Mouse (Mus musculus) heart, embryonic 15.5 days (tissue): ENCODE measurements around the gene Map3k1. TPM values are rescaled to one million over a fixed set of nuclear protein-coding genes. Genes with fewer than 3 reads are reported as not detected.

ENCODE experiments used
- ATAC-seq: fragments of 200-750 bp; cut with Nextera tagmentation; replicated peaks from 2 replicates; pipeline ENCODE4 v1.8.0; 2017; ENCODE audit warnings: low read depth, moderate TSS enrichment; ENCODE audit not compliant: insufficient number of reproducible peaks, insufficient read depth, low FRiP score
- H3K27ac ChIP-seq: fragments of 300-500 bp; sonication (generic); 2 replicates; pipeline ENCODE4 v1.5.1; 2015; ENCODE audit warnings: mild to moderate bottlenecking, inconsistent platforms
- H3K27me3 ChIP-seq: fragments of 300-500 bp; sonication (generic); 2 replicates; pipeline ENCODE4 v1.6.1; 2015; ENCODE audit warnings: inconsistent platforms
- H3K36me3 ChIP-seq: fragments of 300-500 bp; sonication (generic); 2 replicates; pipeline ENCODE4 v1.6.1; 2015; ENCODE audit warnings: mild to moderate bottlenecking, inconsistent platforms
- H3K4me1 ChIP-seq: fragments of 300-500 bp; sonication (generic); replicated peaks from 2 replicates; pipeline ENCODE4 v1.6.1; 2015; ENCODE audit warnings: inconsistent platforms
- H3K4me2 ChIP-seq: fragments of 300-500 bp; sonication (generic); 2 replicates; pipeline ENCODE4 v1.6.1; 2015; ENCODE audit warnings: inconsistent platforms, mild to moderate bottlenecking, moderate library complexity
- H3K4me3 ChIP-seq: fragments of 300-500 bp; sonication (generic); 2 replicates; pipeline ENCODE4 v1.5.1; 2015; ENCODE audit warnings: mild to moderate bottlenecking, inconsistent platforms
- H3K9ac ChIP-seq: fragments of 300-500 bp; sonication (generic); 2 replicates; pipeline ENCODE4 v1.6.1; 2015; ENCODE audit warnings: mild to moderate bottlenecking, inconsistent platforms
- H3K9me3 ChIP-seq: fragments of 300-500 bp; sonication (generic); replicated peaks from 2 replicates; pipeline ENCODE4 v1.6.1; 2016; ENCODE audit warnings: inconsistent platforms
- WGBS: fragments of 180-500 bp; shearing (Covaris S2); methylation state at CpG from one replicate; pipeline ENCODE4 v1.1.7; 2015; ENCODE audit warnings: mixed read lengths; 5-methylcytosine and 5-hydroxymethylcytosine counted together
- polyA plus RNA-seq: library from polyadenylated mRNA; unstranded; fragments of >200 nt; fragmentation: Nextera tagmentation; extraction: Ambion mirVana; gene quantifications from 2 replicates; pipeline ENCODE4 v1.2.1, GENCODE M21; 2015

Map3k1 gene
- polyA plus RNA-seq, 1 experiment from 2014 or later, result 11.7 TPM

DNA sequence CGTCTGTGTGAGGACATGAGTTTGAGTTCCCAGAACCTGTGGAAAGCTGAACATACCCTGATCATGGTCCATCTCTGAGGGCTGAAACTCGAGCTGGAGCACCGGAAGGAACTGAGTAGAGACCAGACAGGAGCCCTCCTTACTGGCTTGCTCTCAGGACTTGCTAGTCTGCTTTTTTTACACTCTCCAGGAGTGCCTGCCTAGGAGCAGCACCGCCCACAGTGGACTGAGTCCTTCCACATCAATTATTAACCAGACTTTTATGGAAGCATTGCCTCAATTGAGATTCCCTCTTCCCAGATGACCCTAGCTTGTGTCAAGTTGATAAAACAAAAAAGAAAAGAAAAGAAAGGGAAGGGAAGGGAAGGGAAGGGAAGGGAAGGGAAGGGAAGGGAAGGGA, 18.7 kb upstream of the Map3k1 start:
- no peaks in the 10 kb centered on the region for H3K27me3 ChIP-seq
- ATAC-seq, result no peak
- H3K4me2 ChIP-seq, result no peak overlapping the region
- no peaks in the 10 kb centered on the region for H3K9me3 ChIP-seq
- H3K4me1 ChIP-seq, result no peaks in the 10 kb centered on the region
- no peak overlapping the region for H3K9ac ChIP-seq
- H3K27ac ChIP-seq, result no peak overlapping the region
- no peaks in the 10 kb centered on the region for H3K36me3 ChIP-seq
- WGBS, result 81% methylated on average over 4 of the region's 4 CpGs
- H3K4me3 ChIP-seq, result no peak overlapping the region

DNA sequence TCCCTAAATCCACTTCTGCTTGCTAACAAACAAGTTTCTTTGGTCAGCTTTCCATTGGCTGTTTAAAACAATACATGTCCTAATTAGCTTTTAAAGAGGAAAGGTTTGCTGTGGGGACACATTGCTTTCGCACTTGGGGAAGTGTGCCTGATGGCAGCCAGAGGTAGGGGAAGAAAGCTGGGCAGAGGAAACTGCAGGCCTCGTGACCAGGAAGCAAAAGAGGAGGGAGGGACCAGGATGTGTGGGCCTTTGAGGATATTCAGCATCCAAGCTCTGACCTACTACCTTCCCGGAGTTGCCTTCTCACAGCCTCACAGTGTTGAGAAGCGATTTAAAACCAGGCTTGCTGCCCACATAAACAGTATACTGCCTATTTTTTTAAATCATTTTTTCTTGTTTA, 15.4 kb upstream of the Map3k1 start:
- no peaks in the 10 kb centered on the region for H3K4me1 ChIP-seq
- no peak overlapping the region for H3K4me3 ChIP-seq
- H3K4me2 ChIP-seq, result no peak overlapping the region
- H3K9me3 ChIP-seq, result no peaks in the 10 kb centered on the region
- H3K36me3 ChIP-seq, result no peaks in the 10 kb centered on the region
- H3K27me3 ChIP-seq, result no peaks in the 10 kb centered on the region
- no peak overlapping the region for H3K27ac ChIP-seq
- no peak for ATAC-seq
- WGBS, result 63% methylated on average over 4 of the region's 4 CpGs
- no peak overlapping the region for H3K9ac ChIP-seq

DNA sequence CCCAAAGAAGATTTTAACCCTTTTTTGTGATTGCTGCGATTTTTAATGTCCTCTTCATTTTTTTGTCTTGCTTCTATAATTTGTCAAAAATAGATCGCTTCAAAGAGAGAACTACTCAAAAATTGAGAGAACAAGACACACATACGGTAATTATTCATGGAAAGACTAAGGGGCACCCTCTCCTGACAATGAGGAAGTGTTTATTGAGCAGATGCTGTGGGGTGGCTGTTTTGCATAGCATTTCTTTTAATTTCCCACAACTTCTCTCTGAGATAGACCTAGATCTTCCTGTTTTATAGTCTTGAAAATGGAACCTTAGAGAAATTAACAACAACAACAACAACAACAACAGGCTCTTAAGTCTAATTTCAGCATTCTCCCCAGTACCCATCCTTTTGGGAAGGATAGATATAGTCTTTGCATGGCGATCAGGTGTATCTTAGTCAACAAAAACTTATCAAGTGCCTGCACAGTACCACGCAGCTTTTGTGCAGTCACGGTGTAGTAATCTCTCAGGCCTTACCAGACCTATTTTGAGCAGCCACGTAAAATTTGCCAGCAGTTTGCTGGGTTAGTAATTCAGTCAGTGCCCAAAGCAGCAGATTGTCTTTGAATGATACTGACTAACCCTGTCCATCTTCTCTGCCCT, 13.1 kb upstream of the Map3k1 start:
- 70% methylated on average over 7 of the region's 7 CpGs for WGBS
- H3K36me3 ChIP-seq, result no peaks in the 10 kb centered on the region
- H3K9ac ChIP-seq, result no peak overlapping the region
- H3K4me3 ChIP-seq, result no peak overlapping the region
- H3K27me3 ChIP-seq, result no peaks in the 10 kb centered on the region
- H3K4me2 ChIP-seq, result no peak overlapping the region
- H3K27ac ChIP-seq, result no peak overlapping the region
- no peak for ATAC-seq
- H3K9me3 ChIP-seq, result no peaks in the 10 kb centered on the region
- no peaks in the 10 kb centered on the region for H3K4me1 ChIP-seq

DNA sequence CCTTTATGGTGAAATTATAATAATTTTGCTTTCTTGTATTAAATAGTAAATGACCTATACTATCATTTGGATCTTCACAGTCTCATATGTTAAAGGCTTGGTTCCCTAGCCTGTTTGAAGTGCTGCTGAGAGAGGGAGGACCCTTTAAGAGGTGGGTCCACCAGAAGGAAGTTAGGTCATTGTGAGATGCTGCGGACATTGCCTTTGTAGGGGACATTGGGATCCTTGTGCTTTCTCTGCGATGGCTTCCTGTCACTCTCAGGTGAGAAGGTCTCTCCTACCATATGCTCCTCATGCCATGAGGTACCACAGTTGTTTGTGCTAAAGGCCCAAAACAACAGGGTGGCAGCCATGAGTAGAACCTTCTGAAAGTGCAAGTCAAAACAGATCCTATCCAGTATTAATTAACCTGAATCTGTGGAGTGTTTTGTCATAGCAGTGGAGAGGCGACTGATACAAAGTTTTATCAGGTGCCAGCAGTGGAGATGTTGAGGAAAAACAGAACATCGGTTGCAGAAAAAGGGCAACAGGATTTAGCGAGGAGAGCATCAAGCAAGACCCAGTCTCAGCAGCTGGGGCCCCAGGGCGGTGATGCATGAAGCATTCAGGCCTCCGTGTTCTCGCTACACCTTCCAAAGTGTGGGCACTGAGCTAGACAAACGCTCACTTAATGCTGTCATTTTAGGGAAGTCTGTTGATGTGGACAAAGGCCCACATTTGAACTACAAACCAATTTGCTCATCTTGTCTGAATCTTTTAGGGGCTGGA, 11.0 kb upstream of the Map3k1 start:
- no peak overlapping the region for H3K4me3 ChIP-seq
- WGBS, result 77% methylated on average over 9 of the region's 9 CpGs
- no peak overlapping the region for H3K9ac ChIP-seq
- no peaks in the 10 kb centered on the region for H3K27me3 ChIP-seq
- no peaks in the 10 kb centered on the region for H3K9me3 ChIP-seq
- H3K4me1 ChIP-seq, result no peaks in the 10 kb centered on the region
- no peak for ATAC-seq
- H3K4me2 ChIP-seq, result no peak overlapping the region
- H3K27ac ChIP-seq, result no peak overlapping the region
- no peaks in the 10 kb centered on the region for H3K36me3 ChIP-seq

DNA sequence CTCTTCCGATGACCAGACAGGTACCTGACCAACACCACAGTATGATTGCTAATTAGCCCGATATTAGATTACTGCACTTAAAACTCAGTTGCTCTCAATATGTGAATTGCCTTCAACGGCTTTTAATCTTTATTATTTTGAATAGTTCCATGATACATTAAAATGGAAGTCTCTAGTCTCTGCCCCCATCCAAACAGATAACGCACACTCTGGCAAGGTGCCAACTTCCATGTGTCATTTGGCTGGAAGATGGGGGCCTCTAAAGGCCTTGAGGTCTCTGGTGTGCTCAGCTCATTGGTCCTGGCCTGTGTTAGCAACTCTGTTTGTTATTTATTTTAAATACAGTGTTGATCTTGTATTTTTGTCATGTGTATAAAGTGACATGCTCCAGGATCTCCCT, 10.3 kb upstream of the Map3k1 start:
- no peak overlapping the region for H3K4me3 ChIP-seq
- no peaks in the 10 kb centered on the region for H3K4me1 ChIP-seq
- H3K9me3 ChIP-seq, result no peaks in the 10 kb centered on the region
- H3K27me3 ChIP-seq, result no peaks in the 10 kb centered on the region
- ATAC-seq, result no peak
- no peak overlapping the region for H3K9ac ChIP-seq
- no peak overlapping the region for H3K4me2 ChIP-seq
- no peak overlapping the region for H3K27ac ChIP-seq
- 67% methylated on average over 4 of the region's 4 CpGs for WGBS
- H3K36me3 ChIP-seq, result no peaks in the 10 kb centered on the region

DNA sequence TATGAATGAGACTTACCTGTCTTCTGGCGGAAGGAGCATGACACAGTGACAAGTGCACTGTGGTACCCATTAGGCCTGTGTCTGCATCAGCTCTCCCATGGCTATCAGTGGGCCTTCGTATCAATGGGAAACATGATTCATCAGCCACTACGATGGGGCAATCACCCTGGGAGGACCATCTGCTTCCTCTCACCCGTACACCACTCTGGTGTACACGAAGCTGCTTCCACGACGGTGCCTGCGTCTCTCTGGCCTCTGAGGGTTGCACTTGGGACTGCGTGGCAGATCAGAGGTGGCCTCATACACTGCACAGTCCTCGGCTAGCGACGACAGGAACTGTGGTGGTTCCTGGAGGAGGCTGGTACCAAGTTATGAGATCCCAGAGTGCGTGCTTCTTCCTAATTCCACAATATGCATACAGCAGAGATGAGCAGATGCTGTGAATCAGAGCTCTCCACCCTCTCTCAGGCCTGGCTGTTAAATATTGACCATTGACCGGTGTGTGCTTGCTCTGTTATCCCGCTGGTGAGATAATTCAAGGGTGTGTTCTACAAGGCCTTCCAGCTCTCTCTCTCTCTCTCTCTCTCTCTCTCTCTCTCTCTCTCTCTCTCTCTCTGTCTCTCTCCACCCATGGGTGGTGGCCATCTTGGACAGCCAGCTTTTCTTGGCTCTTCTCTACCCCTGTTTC, 9.6 kb upstream of the Map3k1 start:
- Histone ChIP-seq H3K36me3 (no peaks in the 10 kb centered on the region), H3K27me3 (no peaks in the 10 kb centered on the region), H3K4me1 (no peaks in the 10 kb centered on the region), H3K4me2 (no peak overlapping the region), H3K9me3 (no peaks in the 10 kb centered on the region), H3K9ac (no peak overlapping the region), H3K27ac (no peak overlapping the region), H3K4me3 (no peak overlapping the region)
- 64% methylated on average over 15 of the region's 15 CpGs for WGBS
- ATAC-seq, result no peak

DNA sequence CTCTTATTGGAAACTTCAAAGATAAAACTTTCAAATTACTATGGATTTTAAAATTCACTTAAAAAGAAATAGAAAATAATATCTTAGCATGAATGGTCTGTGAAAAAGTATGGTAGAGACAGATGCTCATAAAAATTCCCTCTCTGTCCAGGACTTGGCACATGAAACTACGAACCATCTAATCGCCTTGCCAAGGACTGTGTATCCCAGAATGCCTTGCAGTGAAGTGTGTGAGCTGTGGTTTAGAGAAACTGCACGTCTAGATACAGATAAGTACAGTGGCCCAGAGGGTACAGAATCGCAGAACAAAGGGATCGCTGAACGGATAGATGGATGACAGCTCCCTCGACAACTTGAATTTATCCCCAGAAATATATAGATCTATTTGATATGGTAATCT, 9.0 kb upstream of the Map3k1 start:
- no peaks in the 10 kb centered on the region for H3K4me1 ChIP-seq
- H3K4me2 ChIP-seq, result no peak overlapping the region
- ATAC-seq, result no peak
- H3K36me3 ChIP-seq, result no peaks in the 10 kb centered on the region
- no peak overlapping the region for H3K9ac ChIP-seq
- H3K27me3 ChIP-seq, result no peaks in the 10 kb centered on the region
- no peak overlapping the region for H3K27ac ChIP-seq
- WGBS, result 69% methylated on average over 7 of the region's 7 CpGs
- H3K4me3 ChIP-seq, result no peak overlapping the region
- H3K9me3 ChIP-seq, result no peaks in the 10 kb centered on the region

DNA sequence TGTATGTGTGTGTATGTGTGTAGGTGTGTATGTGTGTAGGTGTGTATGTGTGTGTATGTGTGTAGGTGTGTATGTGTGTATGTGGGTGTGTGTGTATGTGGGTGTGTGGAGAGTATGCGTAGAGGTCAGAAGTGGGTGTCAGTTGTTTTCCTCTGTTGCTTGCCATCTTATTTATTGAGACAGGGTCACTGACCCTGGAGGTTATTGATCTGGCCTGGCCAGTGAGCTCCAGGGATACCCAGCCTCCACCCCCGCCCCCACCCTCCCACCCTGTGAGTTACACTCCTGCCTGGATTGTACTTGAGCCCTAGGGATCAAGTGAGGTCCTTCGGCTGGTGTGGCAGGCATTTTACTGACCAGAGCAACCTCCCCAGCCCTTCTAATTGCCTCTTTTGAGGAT, 7.6 kb upstream of the Map3k1 start:
- no peaks in the 10 kb centered on the region for H3K27me3 ChIP-seq
- H3K4me3 ChIP-seq, result no peak overlapping the region
- no peak for ATAC-seq
- H3K9ac ChIP-seq, result no peak overlapping the region
- no peak overlapping the region for H3K27ac ChIP-seq
- 76% methylated on average over 3 of the region's 3 CpGs for WGBS
- H3K4me2 ChIP-seq, result no peak overlapping the region
- no peaks in the 10 kb centered on the region for H3K4me1 ChIP-seq
- no peaks in the 10 kb centered on the region for H3K9me3 ChIP-seq
- no peaks in the 10 kb centered on the region for H3K36me3 ChIP-seq

DNA sequence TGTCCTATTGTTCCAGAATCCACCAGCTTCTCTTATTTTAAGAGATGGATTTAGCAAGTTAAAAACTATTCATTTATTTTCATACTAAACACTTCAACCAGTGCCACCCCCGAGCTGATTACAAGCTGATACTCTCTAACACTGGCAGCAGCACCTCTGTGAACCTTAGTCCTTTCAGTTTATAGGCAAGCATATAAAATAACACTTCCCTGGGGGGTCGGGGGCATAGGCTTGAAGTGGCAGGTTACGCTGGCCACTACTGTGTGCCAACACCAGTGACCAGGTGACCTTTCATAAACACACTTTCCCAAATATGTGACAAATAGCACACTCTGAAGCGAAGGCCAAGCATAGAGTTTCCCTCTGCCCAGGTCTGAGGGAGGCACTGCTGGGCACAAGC, 6.7 kb upstream of the Map3k1 start:
- H3K4me2 ChIP-seq, result no peak overlapping the region
- no peaks in the 10 kb centered on the region for H3K9me3 ChIP-seq
- no peak overlapping the region for H3K27ac ChIP-seq
- no peak for ATAC-seq
- H3K36me3 ChIP-seq, result no peaks in the 10 kb centered on the region
- H3K27me3 ChIP-seq, result no peaks in the 10 kb centered on the region
- WGBS, result 93% methylated on average over 4 of the region's 4 CpGs
- H3K4me1 ChIP-seq, result no peaks in the 10 kb centered on the region
- no peak overlapping the region for H3K4me3 ChIP-seq
- no peak overlapping the region for H3K9ac ChIP-seq

DNA sequence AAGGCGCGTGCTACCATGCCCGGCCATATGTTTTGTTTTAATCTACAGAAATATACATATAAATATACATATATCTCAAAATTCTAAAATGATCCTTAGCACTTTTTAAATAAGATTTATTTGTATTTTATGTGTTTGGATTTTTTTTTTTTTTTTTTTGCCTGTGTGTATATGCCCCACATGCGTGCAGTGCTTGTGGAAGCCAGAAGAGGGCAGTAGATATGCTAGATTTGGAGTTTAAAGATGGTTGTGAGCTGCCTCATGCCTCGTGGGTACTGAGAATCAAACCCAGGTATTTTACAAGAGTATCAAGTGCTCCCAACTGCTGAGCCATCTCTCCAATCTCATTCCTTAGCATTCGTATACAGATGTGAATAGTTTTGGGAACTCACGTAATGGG, 6.2 kb upstream of the Map3k1 start:
- Histone ChIP-seq H3K4me3 (no peak overlapping the region), H3K9me3 (no peaks in the 10 kb centered on the region), H3K27ac (no peak overlapping the region), H3K27me3 (no peaks in the 10 kb centered on the region), H3K4me2 (no peak overlapping the region), H3K4me1 (no peaks in the 10 kb centered on the region; the same call in 1 of the 2 replicates), H3K36me3 (no peaks in the 10 kb centered on the region), H3K9ac (no peak overlapping the region)
- ATAC-seq, result no peak
- WGBS, result 94% methylated on average over 7 of the region's 7 CpGs

DNA sequence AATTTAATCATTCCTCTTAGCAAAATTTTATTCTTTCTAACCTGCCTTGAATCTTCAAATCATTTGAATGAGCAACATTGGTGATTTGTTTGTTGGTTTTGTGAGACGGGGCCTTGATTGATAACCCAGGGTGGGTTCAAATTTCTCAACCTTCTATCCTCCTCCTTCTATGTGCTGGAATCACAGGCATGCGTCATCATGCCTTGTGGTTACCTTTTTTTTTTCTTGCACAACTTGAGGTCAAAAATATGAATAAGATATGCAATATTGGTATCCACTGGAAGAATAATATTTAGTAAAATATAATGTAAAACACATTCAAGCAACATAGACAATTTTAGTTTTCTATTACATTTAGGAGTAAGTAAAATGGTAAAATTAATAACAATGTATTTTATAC, 3.9 kb upstream of the Map3k1 start:
- ATAC-seq, result no peak
- Histone ChIP-seq H3K27me3 (no peaks in the 10 kb centered on the region), H3K4me1 (peaks cover 5% of the 10 kb centered on the region; the same call in 1 of the 2 replicates), H3K4me2 (no peak overlapping the region), H3K27ac (no peak overlapping the region), H3K9me3 (no peaks in the 10 kb centered on the region), H3K36me3 (no peaks in the 10 kb centered on the region), H3K4me3 (no peak overlapping the region), H3K9ac (no peak overlapping the region)
- WGBS, result 79% methylated on average over 2 of the region's 2 CpGs
